Mouse (Mus musculus) gastrocnemius, adult 2 months (tissue): ENCODE results near the gene Cdk2ap2. TPM values are rescaled to one million over a fixed set of nuclear protein-coding genes. Genes with fewer than 3 reads are reported as not detected.
"Not testable (repeated sequence)": the region's sequence is repeated elsewhere in the genome, so short reads cannot be mapped to it uniquely, and the experiment has no call there.

ENCODE experiments used
- DNase-seq: peaks from one replicate; pipeline ENCODE4 v3.0.0; 2022
- H3K27ac ChIP-seq: fragments of 200-600 bp; 2 replicates; pipeline ENCODE4 v1.8.1; 2022; ENCODE audit warnings: mild to moderate bottlenecking
- H3K4me3 ChIP-seq: fragments of 200-600 bp; 2 replicates; pipeline ENCODE4 v1.8.1; 2022; ENCODE audit warnings: mild to moderate bottlenecking, moderate library complexity
- CTCF ChIP-seq: fragments of 200-600 bp; IDR thresholded peaks from 2 replicates; pipeline ENCODE4 v1.8.1; 2022; ENCODE audit warnings: antibody characterized with exemption, mild to moderate bottlenecking, moderate library complexity
- intact Hi-C: fragments of 180-260 bp; cut with DNase I; formaldehyde crosslinking; loops from one replicate; pipeline ENCODE4 v1.15.1; 2025
- total RNA-seq, 2 experiments: library from RNA; stranded (reverse); gene quantifications; 2 replicates each; pipeline ENCODE4 v1.2.3; 2021

Cdk2ap2 gene
- total RNA-seq, 2 experiments from 2014 or later, result 17.9 to 22.4 TPM

- Histone ChIP-seq H3K4me3 (no peak overlapping the region), H3K27ac (no peak overlapping the region)
- no peak for DNase-seq
- intact Hi-C loops, result no loop called here
- TF ChIP-seq CTCF, result no peak
These were observed 39.6 kb upstream of the Cdk2ap2 start for GRCm38 (mm10) chr19:4057389-4057788.

- no peak for DNase-seq
- H3K4me3 ChIP-seq, result no peak overlapping the region
- no peak for TF ChIP-seq CTCF
- no peak overlapping the region for H3K27ac ChIP-seq
- intact Hi-C loops, result no loop called here
These were observed 39.0 kb upstream of the Cdk2ap2 start for GRCm38 (mm10) chr19:4057962-4058361.

- intact Hi-C loops, result no loop called here
- no peak overlapping the region for H3K4me3 ChIP-seq
- DNase-seq, result no peak
These were observed 38.4 kb upstream of the Cdk2ap2 start for GRCm38 (mm10) chr19:4058581-4058980.

GRCm38 (mm10) chr19:4059069-4059740 lies 37.8 kb upstream of the Cdk2ap2 start, which contains the start of gene Gstp3:
Gstp3 (minus strand) TSS chr19:4059569.
- DNase-seq, result no peak
- no peak within 1 kb of the TSS for H3K4me3 ChIP-seq
- no peak for TF ChIP-seq CTCF
- H3K27ac ChIP-seq, result no peak within 1 kb of the TSS
- intact Hi-C loops, result no loop called here

More at GRCm38 (mm10) chr19:4058581-4058980, 38.4 kb upstream of the Cdk2ap2 start:
- no peak for TF ChIP-seq CTCF
- no peak overlapping the region for H3K27ac ChIP-seq

- intact Hi-C loops, DNase-seq, H3K4me3 ChIP-seq, H3K27ac ChIP-seq: not testable (repeated sequence)
These were observed 36.7 kb upstream of the Cdk2ap2 start for GRCm38 (mm10) chr19:4060044-4060898.

GRCm38 (mm10) chr19:4060899-4061465 lies 36.0 kb upstream of the Cdk2ap2 start:
- Histone ChIP-seq H3K27ac (no peak overlapping the region), H3K4me3 (no peak overlapping the region)
- no peak for DNase-seq
- no peak for TF ChIP-seq CTCF
- intact Hi-C loops, result no loop called here

GRCm38 (mm10) chr19:4063357-4063756 lies 33.6 kb upstream of the Cdk2ap2 start:
- DNase-seq, intact Hi-C loops, H3K4me3 ChIP-seq, H3K27ac ChIP-seq: not testable (repeated sequence)

- DNase-seq, intact Hi-C loops: not testable (repeated sequence)
- peak overlapping the region; percentile 70; the same call in 1 of the 2 replicates for H3K27ac ChIP-seq
- peak overlapping the region; percentile 58 for H3K4me3 ChIP-seq
These were observed 32.5 kb upstream of the Cdk2ap2 start for GRCm38 (mm10) chr19:4064501-4064900.

GRCm38 (mm10) chr19:4066280-4066679 lies 30.7 kb upstream of the Cdk2ap2 start:
- H3K4me3 ChIP-seq, result no peak overlapping the region
- H3K27ac ChIP-seq, result no peak overlapping the region
- no peak for DNase-seq
- intact Hi-C loops, result no loop called here
- no peak for TF ChIP-seq CTCF

- H3K27ac ChIP-seq, result no peak overlapping the region
- no peak for DNase-seq
- intact Hi-C loops, result no loop called here
- no peak for TF ChIP-seq CTCF
- no peak overlapping the region for H3K4me3 ChIP-seq
These were observed 30.1 kb upstream of the Cdk2ap2 start for GRCm38 (mm10) chr19:4066877-4067276.

GRCm38 (mm10) chr19:4068242-4068641 lies 28.7 kb upstream of the Cdk2ap2 start:
- H3K4me3 ChIP-seq, intact Hi-C loops, DNase-seq, H3K27ac ChIP-seq: not testable (repeated sequence)

- TF ChIP-seq CTCF, result no peak
These were observed 28.1 kb upstream of the Cdk2ap2 start for GRCm38 (mm10) chr19:4068717-4069410.

More at GRCm38 (mm10) chr19:4068717-4069410, 28.1 kb upstream of the Cdk2ap2 start:
- intact Hi-C loops, result no loop called here
- no peak overlapping the region for H3K4me3 ChIP-seq
- DNase-seq, result no peak
- no peak overlapping the region for H3K27ac ChIP-seq
